Mouse (Mus musculus) skeletal muscle tissue, adult 2 months (tissue): ENCODE data around the gene Foxa3.
A peak's percentile ranks its signal among the peaks of the same experiment; 100 is the strongest.

Experiments used
- DNase-seq: peaks from one replicate; pipeline ENCODE4 v3.0.0-alpha.2; 2012; ENCODE audit warnings: low read depth, low spot score

Gene Foxa3

GRCm38 (mm10) chr7:19000421-19000820 lies 22.9 kb downstream of the Foxa3 start:
- no peak for DNase-seq

GRCm38 (mm10) chr7:18998835-18999234 lies 24.5 kb downstream of the Foxa3 start:
- no peak for DNase-seq

- DNase-seq = no peak
Observed at GRCm38 (mm10) chr7:18993036-18993435, 30.3 kb downstream of the Foxa3 start.

- DNase-seq = no peak
Observed at GRCm38 (mm10) chr7:18992294-18992675, 31.1 kb downstream of the Foxa3 start.

GRCm38 (mm10) chr7:18991660-18992293 lies 31.6 kb downstream of the Foxa3 start:
- no peak for DNase-seq

- peak; percentile 100 for DNase-seq
Observed at GRCm38 (mm10) chr7:18990601-18991295, 32.6 kb downstream of the Foxa3 start, which contains the start of gene Mypop. Gene Mypop, plus strand, starts transcription at chr7:18991245.

- no peak for DNase-seq
Observed at GRCm38 (mm10) chr7:18989995-18990394, 33.3 kb downstream of the Foxa3 start.

- no peak for DNase-seq
Observed at GRCm38 (mm10) chr7:18988780-18989179, 34.6 kb downstream of the Foxa3 start.

GRCm38 (mm10) chr7:18987747-18988146 lies 35.6 kb downstream of the Foxa3 start:
- no peak for DNase-seq

- DNase-seq = no peak
Observed at GRCm38 (mm10) chr7:18987100-18987499, 36.2 kb downstream of the Foxa3 start, which contains the start of gene Nanos2. Gene Nanos2, plus strand, starts transcription at chr7:18987400.

GRCm38 (mm10) chr7:18986503-18986902 lies 36.8 kb downstream of the Foxa3 start:
- no peak for DNase-seq

- no peak for DNase-seq
Observed at GRCm38 (mm10) chr7:18978381-18978780, 45.0 kb downstream of the Foxa3 start.

GRCm38 (mm10) chr7:18970956-18971355 lies 52.4 kb downstream of the Foxa3 start:
- DNase-seq = no peak

- no peak for DNase-seq
Observed at GRCm38 (mm10) chr7:18967603-18968002, 55.7 kb downstream of the Foxa3 start.

GRCm38 (mm10) chr7:18965312-18965711 lies 58.0 kb downstream of the Foxa3 start:
- no peak for DNase-seq

- no peak for DNase-seq
Observed at GRCm38 (mm10) chr7:18963294-18963843, 60.0 kb downstream of the Foxa3 start.
